Mouse (Mus musculus) lung, postnatal 0 days (tissue): Measurements from ENCODE around the gene Vmn1r11.

Experiments
- CTCF ChIP-seq: IDR thresholded peaks from 2 replicates; pipeline ENCODE4 v1.5.1; 2016; ENCODE audit warnings: antibody characterized with exemption, mild to moderate bottlenecking
- EP300 ChIP-seq: IDR thresholded peaks from 2 replicates; pipeline ENCODE4 v1.6.1; 2016; ENCODE audit warnings: antibody characterized with exemption, mild to moderate bottlenecking, control low read depth

GRCm38 (mm10) chr6:57109154-57109553 is 24.1 kb upstream of the Vmn1r11 start, which contains the start of gene Vmn1r10:
- TF ChIP-seq EP300 (no peak), CTCF (no peak)
